Mouse (Mus musculus) C2C12 (cell line): ENCODE measurements around the gene Draxin.

Experiments
- CTCF ChIP-seq: IDR thresholded peaks from one replicate; pipeline ENCODE4 v1.5.1; 2011; ENCODE audit not compliant: control insufficient read depth, insufficient read depth, insufficient read length
- FOSL1 ChIP-seq: IDR thresholded peaks from one replicate; pipeline ENCODE4 v1.8.0; 2011; ENCODE audit warnings: mild to moderate bottlenecking, low read length; ENCODE audit not compliant: poor library complexity, insufficient read depth, severe bottlenecking
- MAX ChIP-seq: IDR thresholded peaks from one replicate; pipeline ENCODE4 v1.6.1; 2011; ENCODE audit warnings: mild to moderate bottlenecking, control low read depth
- MYOD1 ChIP-seq: IDR thresholded peaks from one replicate; pipeline ENCODE4 v1.6.1; 2011; ENCODE audit warnings: low read depth; ENCODE audit not compliant: control insufficient read depth, insufficient read length
- MYOG ChIP-seq: IDR thresholded peaks from one replicate; pipeline ENCODE4 v1.6.1; 2011; ENCODE audit not compliant: control insufficient read depth, insufficient read length; ENCODE audit errors: extremely low read depth
- USF1 ChIP-seq: IDR thresholded peaks from one replicate; pipeline ENCODE4 v1.6.1; 2011; ENCODE audit warnings: low read depth, mild to moderate bottlenecking, control low read depth, moderate library complexity

GRCm38 (mm10) chr4:148164002-148164439 is 33.5 kb upstream of the Draxin start:
- peak; percentile 97 for TF ChIP-seq CTCF
- TF ChIP-seq MAX: no peak
- no peak for TF ChIP-seq MYOD1
- no peak for TF ChIP-seq MYOG
- TF ChIP-seq FOSL1: no peak
- no peak for TF ChIP-seq USF1
